Mouse (Mus musculus) G1E (cell line): ENCODE measurements around the gene Lrrc8a. TPM values are rescaled to one million over a fixed set of nuclear protein-coding genes. Genes with fewer than 3 reads are reported as not detected.

Experiments
- ATAC-seq: 2 replicates; pipeline ENCODE4 v1.8.0; 2016; ENCODE audit warnings: mild to moderate bottlenecking; ENCODE audit not compliant: insufficient number of reproducible peaks, poor library complexity, low FRiP score, severe bottlenecking; ENCODE audit errors: extremely low read depth
- DNase-seq: peaks from one replicate; pipeline ENCODE4 v3.0.0; 2012; ENCODE audit warnings: low spot score
- H3K27me3 ChIP-seq: 2 replicates; pipeline ENCODE4 v1.6.1; 2012; ENCODE audit warnings: mild to moderate bottlenecking, low read length, inconsistent platforms; ENCODE audit not compliant: insufficient read depth
- H3K36me3 ChIP-seq: replicated peaks from 2 replicates; pipeline ENCODE3; 2012; ENCODE audit warnings: mild to moderate bottlenecking, inconsistent platforms
- H3K4me1 ChIP-seq: 2 replicates; pipeline ENCODE4 v1.6.1; 2012; ENCODE audit warnings: low read depth, low read length, inconsistent platforms, mixed read lengths; ENCODE audit not compliant: insufficient read depth
- H3K4me3 ChIP-seq: 2 replicates; pipeline ENCODE4 v1.5.1; 2012; ENCODE audit warnings: low read depth, mild to moderate bottlenecking, inconsistent platforms, low read length, moderate library complexity, mixed read lengths
- H3K9me3 ChIP-seq: replicated peaks from 2 replicates; pipeline ENCODE4 v1.6.1; 2012; ENCODE audit warnings: inconsistent platforms
- CTCF ChIP-seq: IDR thresholded peaks from 2 replicates; pipeline ENCODE4 v1.5.1; 2012; ENCODE audit warnings: low read depth, low read length, inconsistent platforms, mixed read lengths
- GATA1 ChIP-seq: IDR thresholded peaks from 2 replicates; pipeline ENCODE4 v1.6.1; 2012; ENCODE audit warnings: borderline replicate concordance, low read length, inconsistent platforms, mixed read lengths
- GATA2 ChIP-seq: IDR thresholded peaks from 2 replicates; pipeline ENCODE4 v1.6.1; 2012; ENCODE audit warnings: low read depth, low read length, inconsistent platforms, borderline replicate concordance
- POLR2AphosphoS5 ChIP-seq: IDR thresholded peaks from 2 replicates; pipeline ENCODE4 v1.6.1; 2012; ENCODE audit warnings: low read depth, low read length, inconsistent platforms; ENCODE audit not compliant: insufficient replicate concordance
- TAL1 ChIP-seq: conservative IDR thresholded peaks from 2 replicates; pipeline ENCODE4 v1.6.1; 2012; ENCODE audit warnings: low read depth, low read length, inconsistent platforms, mixed read lengths
- polyA plus RNA-seq: library from polyadenylated mRNA; stranded (reverse); fragments of >175 nt; gene quantifications from 2 replicates; pipeline ENCODE4 v1.2.3, GENCODE M21; 2012
- total RNA-seq, 2 experiments: library from RNA; stranded (forward) in 1 of 2; stranded (reverse) in 1 of 2; fragments of 200-1000 nt in 1 of 2; fragments of >200 nt in 1 of 2; fragmentation: Nextera tagmentation in 1 of 2; gene quantifications; 2 replicates each; pipeline ENCODE4 v1.2.3; 2014 to 2017

The Lrrc8a gene
- total and polyA plus RNA-seq, 3 experiments, result 5.0 to 22.4 (median 6.7) TPM

DNA sequence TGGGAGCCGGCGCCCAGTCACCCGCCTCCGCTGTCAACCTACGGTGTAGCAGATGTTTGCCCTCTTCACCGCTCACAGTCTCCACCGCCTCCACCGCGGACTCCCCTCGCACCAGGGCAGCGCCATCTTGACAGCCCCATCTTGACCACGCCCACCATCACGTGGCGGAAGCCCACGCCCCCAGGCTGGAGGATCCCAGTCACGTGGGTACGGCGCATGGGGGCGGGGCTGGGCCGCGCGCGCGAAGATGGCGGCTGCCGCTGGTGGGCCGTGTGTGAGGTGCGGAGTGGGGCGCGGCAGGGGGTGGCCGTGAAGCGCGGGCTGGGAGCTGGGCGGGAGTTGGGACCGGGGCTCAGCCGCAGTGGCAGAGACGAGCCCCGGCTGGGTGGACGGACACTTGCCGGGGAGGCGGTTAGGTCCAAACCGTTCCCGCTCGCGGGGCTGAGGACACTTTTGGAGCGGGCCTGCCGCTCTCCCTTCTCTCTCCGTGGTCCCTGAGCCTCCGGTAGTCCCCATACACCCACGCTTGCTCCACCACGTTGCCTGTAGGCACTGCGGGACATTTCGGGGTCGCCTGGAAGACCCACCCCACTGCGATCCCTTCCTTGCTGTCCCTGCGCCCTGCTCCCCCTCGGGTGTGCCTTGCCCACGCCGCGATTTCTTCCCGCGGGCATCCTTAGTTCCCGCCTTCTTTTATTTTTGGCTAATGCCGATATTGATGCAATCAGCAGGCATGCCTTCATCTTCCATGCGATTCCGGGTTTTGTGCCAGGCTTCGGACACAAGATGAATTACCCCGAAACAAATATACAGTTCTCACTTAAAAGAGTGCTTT lies 48.9 kb downstream of the Lrrc8a start, which contains the start of the genes Dolk and Nup188:
Dolk (minus strand) TSS at position 143 of the 835 bp plus-strand sequence.
Nup188 (plus strand) TSS at position 206 of the 835 bp plus-strand sequence.
- H3K36me3 ChIP-seq, result peaks cover 59% of the 10 kb centered on the region
- DNase-seq, result peak; percentile 85
- no peaks in the 10 kb centered on the region for H3K9me3 ChIP-seq
- no peaks in the 10 kb centered on the region for H3K27me3 ChIP-seq
- H3K4me3 ChIP-seq, result peak within 1 kb of the TSS; percentile 80
- ATAC-seq, result peak; percentile 82
- TF ChIP-seq GATA2, result no peak
- no peak for TF ChIP-seq GATA1
- no peak for TF ChIP-seq TAL1
- TF ChIP-seq POLR2AphosphoS5, result no peak
- TF ChIP-seq CTCF, result no peak
- peaks cover 41% of the 10 kb centered on the region for H3K4me1 ChIP-seq

DNA sequence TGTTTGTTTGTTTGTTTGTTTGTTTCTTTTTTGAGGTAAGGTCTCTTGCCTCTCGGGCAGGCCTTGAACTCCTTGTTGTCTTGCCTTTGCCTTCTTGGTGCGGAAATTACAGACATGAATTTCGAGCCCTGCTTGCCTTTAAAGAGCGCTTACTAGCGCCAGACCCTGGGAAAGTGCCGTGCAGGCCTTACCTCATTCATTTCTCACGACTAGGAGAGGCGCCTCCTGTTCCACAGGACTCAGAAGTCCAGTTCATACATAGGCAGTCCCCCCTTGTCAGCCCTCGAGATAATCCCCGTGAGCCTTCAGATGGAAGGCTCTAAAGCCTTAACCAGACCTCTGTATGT lies 49.5 kb downstream of the Lrrc8a start:
- H3K36me3 ChIP-seq, result peaks cover 63% of the 10 kb centered on the region
- ATAC-seq (no peak), DNase-seq (no peak)
- no peaks in the 10 kb centered on the region for H3K27me3 ChIP-seq
- H3K9me3 ChIP-seq, result no peaks in the 10 kb centered on the region
- H3K4me1 ChIP-seq, result peaks cover 45% of the 10 kb centered on the region
- peak overlapping the region; percentile 80 for H3K4me3 ChIP-seq
- no peak for TF ChIP-seq TAL1
- no peak for TF ChIP-seq CTCF
- TF ChIP-seq GATA2, result no peak
- no peak for TF ChIP-seq GATA1
- no peak for TF ChIP-seq POLR2AphosphoS5

DNA sequence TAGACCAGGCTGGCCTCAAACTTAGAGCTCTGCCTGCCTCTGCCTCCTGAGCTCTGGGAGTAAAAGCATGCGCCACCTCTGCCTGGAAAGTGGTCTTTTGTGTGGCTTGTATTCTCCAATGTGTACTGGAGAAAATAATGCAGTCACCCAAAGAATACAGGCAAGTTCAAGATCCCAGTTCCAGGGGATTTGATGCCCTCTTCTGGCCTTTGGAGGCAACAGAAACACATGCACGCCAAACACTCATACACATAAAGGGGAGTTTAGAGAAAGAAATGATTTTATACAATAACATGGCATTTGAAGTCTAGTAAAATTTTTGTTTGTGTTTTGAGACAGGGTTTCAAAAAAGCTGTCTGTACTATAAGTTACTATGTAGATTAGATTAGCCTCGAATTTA lies 62.0 kb downstream of the Lrrc8a start:
- TF ChIP-seq GATA2, result no peak
- TF ChIP-seq CTCF, result no peak
- TF ChIP-seq TAL1, result no peak
- no peak for TF ChIP-seq POLR2AphosphoS5
- TF ChIP-seq GATA1, result no peak
- Histone ChIP-seq H3K4me1 (no peaks in the 10 kb centered on the region), H3K27me3 (no peaks in the 10 kb centered on the region), H3K36me3 (peaks cover 92% of the 10 kb centered on the region), H3K4me3 (no peak overlapping the region), H3K9me3 (no peaks in the 10 kb centered on the region)
- ATAC-seq, result no peak
- no peak for DNase-seq

DNA sequence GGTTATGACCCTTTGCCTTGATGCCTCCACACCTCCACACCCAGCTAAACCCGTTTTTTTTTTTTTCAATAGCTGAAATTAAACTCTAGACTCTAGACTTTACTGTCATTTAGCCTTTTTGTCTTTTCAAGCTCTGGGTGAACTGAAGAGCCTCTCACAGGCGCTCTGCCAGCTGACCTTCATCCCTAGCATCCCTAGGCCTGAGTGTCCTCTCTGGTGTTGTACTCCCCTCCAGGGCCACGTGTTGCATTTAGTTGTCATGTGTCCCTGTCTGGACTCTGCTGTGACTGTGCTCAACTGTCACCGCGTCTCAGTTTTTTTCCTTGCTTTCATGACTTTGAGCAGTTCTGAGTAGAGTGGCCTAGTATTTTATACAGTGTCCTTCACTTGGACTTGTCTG lies 62.5 kb downstream of the Lrrc8a start:
- H3K4me3 ChIP-seq, result no peak overlapping the region
- no peaks in the 10 kb centered on the region for H3K27me3 ChIP-seq
- ATAC-seq, result no peak
- no peak for DNase-seq
- H3K36me3 ChIP-seq, result peaks cover 93% of the 10 kb centered on the region
- H3K9me3 ChIP-seq, result no peaks in the 10 kb centered on the region
- TF ChIP-seq CTCF, result no peak
- no peak for TF ChIP-seq POLR2AphosphoS5
- TF ChIP-seq TAL1, result no peak
- TF ChIP-seq GATA2, result no peak
- no peak for TF ChIP-seq GATA1
- no peaks in the 10 kb centered on the region for H3K4me1 ChIP-seq

DNA sequence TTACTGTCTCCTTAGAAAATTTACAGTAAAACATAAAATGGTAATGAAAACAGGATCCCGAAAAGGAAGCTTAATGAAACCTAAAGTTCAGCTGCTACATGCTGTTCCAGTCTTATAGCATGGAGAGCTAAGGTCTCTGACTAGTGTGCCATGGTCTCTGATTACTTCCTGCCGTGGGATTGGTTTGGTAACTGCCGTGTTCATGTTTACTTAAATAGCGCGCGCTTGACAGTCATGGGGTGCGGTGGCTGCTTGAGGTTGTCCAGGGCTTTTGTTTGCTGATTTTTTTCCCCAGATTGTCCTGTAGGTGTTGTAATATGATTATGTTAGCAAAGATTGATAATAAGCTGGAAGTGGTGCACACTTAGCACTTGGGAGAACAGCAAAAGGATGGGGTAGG lies 68.6 kb downstream of the Lrrc8a start:
- no peak overlapping the region for H3K4me3 ChIP-seq
- H3K27me3 ChIP-seq, result no peaks in the 10 kb centered on the region
- DNase-seq (no peak), ATAC-seq (no peak)
- H3K4me1 ChIP-seq, result peaks cover 10% of the 10 kb centered on the region
- peaks cover 100% of the 10 kb centered on the region for H3K36me3 ChIP-seq
- TF ChIP-seq POLR2AphosphoS5 (no peak), CTCF (no peak), GATA2 (no peak), GATA1 (no peak), TAL1 (no peak)
- no peaks in the 10 kb centered on the region for H3K9me3 ChIP-seq

DNA sequence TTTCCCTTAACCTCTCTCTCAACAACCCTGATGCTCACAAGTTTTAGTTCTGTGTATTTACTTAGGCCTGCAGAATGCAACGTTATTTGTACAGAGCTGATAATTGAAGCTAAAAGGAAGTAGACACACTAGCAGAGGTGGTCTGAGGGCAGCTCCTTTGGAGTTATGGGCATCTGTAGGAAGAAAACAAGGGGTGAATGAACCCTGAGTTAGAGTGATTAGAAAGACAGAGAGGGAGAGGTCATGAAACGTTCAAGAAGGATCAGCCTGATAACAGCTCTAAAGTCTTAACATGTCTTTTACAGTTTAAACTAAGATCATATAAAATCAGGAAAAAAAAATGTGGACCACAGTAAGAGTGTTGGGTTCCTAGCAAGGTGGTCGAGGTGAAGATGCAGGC lies 71.8 kb downstream of the Lrrc8a start:
- TF ChIP-seq GATA2 (no peak), TAL1 (0 out of 2 replicates have a peak, but pooled peaks have one; percentile 5), POLR2AphosphoS5 (no peak), CTCF (no peak), GATA1 (no peak)
- Histone ChIP-seq H3K27me3 (no peaks in the 10 kb centered on the region), H3K4me1 (peaks cover 10% of the 10 kb centered on the region), H3K36me3 (peaks cover 98% of the 10 kb centered on the region), H3K4me3 (no peak overlapping the region), H3K9me3 (no peaks in the 10 kb centered on the region)
- DNase-seq, result no peak
- no peak for ATAC-seq
